ENCODE assay signal across 1 mouse cellular context in genomic region chrX:135866806-135867205, GRCm38 (mm10). TPM values are rescaled to one million over a fixed set of nuclear protein-coding genes. Genes with fewer than 3 reads are reported as not detected.
"Had no signal": no experiment of that assay in that cellular context is flagged by ENCODE, and none has a peak within 500 bp of the region (broad histone marks: within the 10 kb centered on the region; RNA-seq: fewer than 3 reads in every experiment).

No protein-coding gene starts in this region.

RNA-seq across cellular contexts. Expression of gene Gprasp2, which starts 28.0 kb away (rescaled TPM):
- total RNA-seq: monocyte, adult 5-6 weeks had no signal
